Mouse (Mus musculus) skeletal muscle tissue, adult 2 months (tissue): ENCODE data around the gene Dctn5.
A peak's percentile ranks its signal among the peaks of the same experiment; 100 is the strongest.

Experiments
- DNase-seq: peaks from one replicate; pipeline ENCODE4 v3.0.0-alpha.2; 2012; ENCODE audit warnings: low read depth, low spot score

Gene Dctn5

GRCm38 (mm10) chr7:122160037-122160436 lies 27.2 kb downstream of the Dctn5 start:
- DNase-seq: no peak

DNA sequence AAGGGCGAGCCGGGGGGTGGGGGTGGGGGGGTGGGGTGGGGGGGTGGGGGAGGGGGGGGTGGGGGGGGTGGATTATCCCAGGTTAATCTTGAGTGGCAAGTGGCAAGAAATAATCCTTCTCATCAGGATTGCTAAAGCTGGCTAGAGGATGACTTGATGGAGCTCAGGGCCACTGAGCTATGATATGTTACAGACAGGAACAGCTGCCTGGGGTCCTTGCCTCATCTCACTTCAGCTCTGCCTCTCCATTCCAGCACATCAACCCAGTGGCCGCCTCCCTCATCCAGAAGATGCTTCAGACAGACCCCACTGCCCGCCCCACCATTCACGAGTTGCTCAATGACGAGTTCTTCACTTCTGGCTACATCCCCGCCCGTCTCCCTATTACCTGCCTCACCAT lies 30.9 kb downstream of the Dctn5 start:
- no peak for DNase-seq

- no peak for DNase-seq
Observed at GRCm38 (mm10) chr7:122167203-122167602, 34.4 kb downstream of the Dctn5 start.

DNA sequence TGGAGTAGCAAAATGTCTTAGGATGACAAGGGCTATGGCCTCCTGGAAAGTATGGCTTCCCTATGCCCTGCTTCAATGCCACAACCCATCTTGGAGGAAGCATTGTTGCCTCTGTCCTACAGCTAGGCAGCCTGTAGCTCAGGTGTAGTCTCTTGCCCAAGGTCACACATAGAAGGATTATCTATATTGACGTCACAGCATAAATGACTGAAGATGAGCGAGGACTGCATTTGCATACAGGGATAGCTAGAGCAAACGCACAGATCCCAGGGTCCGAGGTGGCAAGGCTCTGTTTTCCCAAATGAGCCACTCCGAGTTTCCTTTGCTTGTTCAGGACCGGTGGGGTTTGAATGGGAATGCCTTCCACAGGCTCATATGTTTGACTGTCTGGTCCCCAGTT lies 37.9 kb downstream of the Dctn5 start:
- DNase-seq: no peak

DNA sequence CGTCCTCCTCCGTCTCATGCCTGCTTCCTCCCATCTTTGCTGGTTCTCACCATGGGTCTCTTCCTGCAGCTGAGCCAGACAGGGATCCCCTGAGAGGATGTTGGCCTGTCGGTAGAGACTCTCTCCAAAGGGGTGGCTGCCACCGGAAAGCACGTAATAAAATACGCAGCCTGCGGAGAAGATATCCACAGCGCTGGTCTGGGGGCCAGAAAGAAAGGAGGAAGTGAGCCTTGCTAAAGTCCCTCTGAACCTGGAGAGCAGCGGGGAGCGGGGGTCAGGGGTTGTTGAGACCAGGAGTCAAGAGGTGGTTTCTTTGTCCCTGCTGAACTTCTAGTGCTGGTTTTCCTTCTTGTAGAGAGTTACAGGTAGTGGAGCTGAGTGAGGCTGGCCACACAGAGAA lies 38.8 kb downstream of the Dctn5 start:
- no peak for DNase-seq

DNA sequence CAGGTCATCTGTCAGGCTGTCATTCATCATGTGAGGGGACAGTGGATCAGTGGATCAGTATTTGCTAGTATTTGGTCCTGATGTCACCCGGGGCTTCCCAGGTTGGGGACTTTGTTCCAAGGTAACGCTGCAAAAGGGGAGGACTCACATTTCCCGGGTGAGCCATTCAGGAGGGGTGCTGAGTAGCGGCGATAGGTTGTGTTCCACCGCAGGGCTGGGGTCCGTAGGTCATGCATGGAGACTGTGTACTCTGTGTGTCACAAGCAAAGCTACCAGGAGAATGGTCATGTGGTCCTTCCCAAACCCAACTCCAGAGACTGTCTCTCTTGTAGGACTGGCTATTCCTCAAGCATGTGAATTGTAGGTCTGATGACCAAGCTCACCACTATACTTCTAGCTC lies 47.9 kb downstream of the Dctn5 start:
- DNase-seq: no peak

GRCm38 (mm10) chr7:122184569-122184968 lies 51.7 kb downstream of the Dctn5 start:
- DNase-seq: no peak

DNA sequence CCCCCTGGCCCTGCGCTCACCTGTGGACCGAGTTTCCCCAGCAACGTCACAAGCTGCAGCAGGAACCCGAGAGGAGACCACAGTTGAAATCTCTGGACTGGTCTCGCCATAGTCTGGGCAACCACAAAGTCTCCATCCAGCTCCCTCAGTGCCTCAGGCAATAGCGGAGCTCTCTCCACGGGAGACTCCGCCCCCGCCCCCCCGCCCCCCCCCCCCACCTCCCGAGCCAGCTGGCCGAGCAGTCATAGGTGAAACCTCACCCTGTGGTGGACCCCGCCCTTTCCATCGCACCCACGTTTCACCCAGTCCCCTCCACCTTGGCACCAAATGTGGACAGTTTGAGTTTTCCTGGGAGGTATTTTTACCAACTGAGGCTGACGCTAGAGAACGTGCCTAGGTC lies 53.2 kb downstream of the Dctn5 start, which contains the start of gene Ern2:
Gene Ern2, minus strand, starts transcription at position 165 of the 400 bp plus-strand sequence.
- DNase-seq: no peak

DNA sequence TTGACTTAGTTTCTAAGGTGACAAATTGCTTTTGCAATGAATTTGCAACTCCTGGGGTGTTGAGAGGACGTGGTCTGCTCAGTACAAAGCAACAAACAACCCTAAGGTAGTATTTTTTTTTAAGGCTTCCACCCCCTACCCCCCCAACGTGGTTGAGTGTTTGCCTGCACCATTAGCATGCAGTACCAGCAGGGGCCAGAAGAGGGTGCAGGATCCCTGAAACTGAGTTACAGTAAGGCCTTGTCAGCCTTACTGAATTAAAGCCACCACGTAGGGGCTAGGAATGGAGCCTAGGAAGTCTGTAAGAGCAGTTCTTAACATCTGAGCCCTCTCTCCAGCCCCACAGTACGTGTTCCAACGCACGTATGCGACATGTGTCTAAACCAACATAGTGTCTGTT lies 56.6 kb downstream of the Dctn5 start:
- DNase-seq: peak; percentile 6

DNA sequence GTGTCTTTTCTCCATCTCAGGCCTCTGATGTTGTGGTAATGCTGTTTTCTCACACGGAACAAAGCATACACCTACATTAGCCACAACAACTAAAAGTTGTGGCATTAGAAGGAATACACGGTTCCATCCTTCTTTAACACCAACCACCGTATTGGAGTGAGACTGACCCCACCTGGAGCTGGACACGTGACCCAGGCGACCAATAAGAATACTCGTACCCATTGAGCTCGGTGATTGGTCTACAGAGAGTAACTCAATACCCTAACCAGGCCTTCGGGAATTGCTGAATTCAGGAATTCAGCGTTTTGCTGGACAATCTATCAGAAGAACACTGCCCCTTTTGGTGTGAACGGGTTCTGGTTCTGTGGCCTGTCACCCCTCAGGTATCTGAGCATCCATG lies 58.3 kb downstream of the Dctn5 start:
- no peak for DNase-seq

- no peak for DNase-seq
Observed at GRCm38 (mm10) chr7:122193919-122194318, 61.1 kb downstream of the Dctn5 start.

DNA sequence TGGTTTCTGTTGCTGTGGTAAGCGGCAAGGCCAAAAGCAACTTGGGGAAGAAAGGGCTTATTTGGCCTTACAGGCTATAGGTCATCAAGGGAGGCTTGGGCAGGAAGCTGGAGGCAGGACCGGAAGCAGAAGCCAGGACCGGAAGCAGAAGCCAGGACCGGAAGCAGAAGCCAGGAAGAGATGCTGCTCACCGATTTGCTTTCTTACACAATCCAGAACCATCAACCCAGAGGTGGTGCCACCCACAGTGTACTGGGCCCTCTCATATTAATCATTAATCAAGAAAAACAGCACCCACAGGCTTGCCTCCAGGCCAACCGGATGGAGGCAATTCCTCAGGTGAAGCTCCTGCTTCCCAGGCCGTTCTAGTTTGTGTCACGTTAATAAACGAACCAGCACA lies 63.9 kb downstream of the Dctn5 start:
- no peak for DNase-seq

- peak; percentile 12 for DNase-seq
Observed at GRCm38 (mm10) chr7:122197306-122197705, 64.5 kb downstream of the Dctn5 start.
